ENCODE assay signal across 23 mouse cellular contexts in genomic region chr7:128793464-128793863, GRCm38 (mm10). TPM values are rescaled to one million over a fixed set of nuclear protein-coding genes. Genes with fewer than 3 reads are reported as not detected.
DNase-seq lines count a peak whose midpoint lies in the region; ATAC-seq and TF ChIP-seq lines count a peak whose summit lies in the region.
"Had no signal": no experiment of that assay in that cellular context is flagged by ENCODE, and none has a peak within 500 bp of the region (broad histone marks: within the 10 kb centered on the region; RNA-seq: fewer than 3 reads in every experiment).

No protein-coding gene starts in this region.

- H3K79me2 ChIP-seq in C2C12 (ENCODE audit: control insufficient read depth, insufficient read depth) (no peaks in the 10 kb centered on the region), myocyte (ENCODE audit: control insufficient read depth, insufficient read depth) (no peaks in the 10 kb centered on the region)

- no peaks in the 10 kb centered on the region for H3K79me3 ChIP-seq in C2C12 (ENCODE audit: low read depth)

- no peaks in the 10 kb centered on the region for H3K9me3 ChIP-seq in embryonic facial prominence, embryonic 14.5 days (ENCODE audit: control insufficient read depth, low read length)
- no peaks in the 10 kb centered on the region for H3K9me3 ChIP-seq in embryonic facial prominence, embryonic 10.5 days
- no peaks in the 10 kb centered on the region for H3K9me3 ChIP-seq in kidney, postnatal 0 days (replicated peaks; ENCODE audit: low read length)
- H3K9me3 ChIP-seq: embryonic facial prominence, embryonic 12.5 days; forebrain, embryonic 13.5 days; G1E; hindbrain, embryonic 12.5 days; hindbrain, embryonic 15.5 days had no signal

- no peak for TF ChIP-seq POLR2A in myocyte (IDR thresholded peaks at IDR 0.05; ENCODE audit: insufficient read length, low read depth)

- no peak overlapping the region for H3K4me3 ChIP-seq in embryonic facial prominence, embryonic 14.5 days (ENCODE audit: low read depth, low read length)
- H3K4me3 ChIP-seq in embryonic facial prominence, embryonic 10.5 days: no peak overlapping the region
- H3K4me3 ChIP-seq in kidney, postnatal 0 days (replicated peaks; ENCODE audit: low read depth, low read length): no peak overlapping the region
- no peak overlapping the region for H3K4me3 ChIP-seq in C2C12 (ENCODE audit: insufficient read depth, poor library complexity, severe bottlenecking)
- H3K4me3 ChIP-seq in myocyte: no peak overlapping the region
- H3K4me3 ChIP-seq: embryonic facial prominence, embryonic 12.5 days; erythroblast, embryonic 14.5 days; forebrain, embryonic 13.5 days; gastrocnemius, adult 2 months; hindbrain, embryonic 12.5 days; hindbrain, embryonic 15.5 days had no signal

- H3K27ac ChIP-seq in embryonic facial prominence, embryonic 14.5 days (replicated peaks; ENCODE audit: low read depth, low read length): no peak overlapping the region
- H3K27ac ChIP-seq in embryonic facial prominence, embryonic 10.5 days (replicated peaks): no peak overlapping the region
- H3K27ac ChIP-seq in kidney, postnatal 0 days: no peak overlapping the region
- H3K27ac ChIP-seq: embryonic facial prominence, embryonic 12.5 days; forebrain, embryonic 13.5 days; gastrocnemius, adult 2 months; hindbrain, embryonic 12.5 days; hindbrain, embryonic 15.5 days had no signal

- WGBS in embryonic facial prominence, embryonic 14.5 days: 64% methylated on average over 4 of the region's 4 CpGs
- 83% methylated on average over 4 of the region's 4 CpGs for WGBS in embryonic facial prominence, embryonic 10.5 days
- WGBS in kidney, postnatal 0 days: 65% methylated on average over 4 of the region's 4 CpGs

- no peak overlapping the region for H3ac ChIP-seq in C2C12 (ENCODE audit: control insufficient read depth, insufficient read length, low read depth)
- H3ac ChIP-seq in myocyte (ENCODE audit: control insufficient read depth, insufficient read length): no peak overlapping the region

- no peaks in the 10 kb centered on the region for H3K4me1 ChIP-seq in embryonic facial prominence, embryonic 14.5 days (ENCODE audit: control insufficient read depth, insufficient read depth, low read length)
- H3K4me1 ChIP-seq in embryonic facial prominence, embryonic 10.5 days: no peaks in the 10 kb centered on the region
- H3K4me1 ChIP-seq in kidney, postnatal 0 days (replicated peaks; ENCODE audit: insufficient read depth, low read length): no peaks in the 10 kb centered on the region
- H3K4me1 ChIP-seq: embryonic facial prominence, embryonic 12.5 days; forebrain, embryonic 13.5 days; hindbrain, embryonic 12.5 days; hindbrain, embryonic 15.5 days had no signal

- no peaks in the 10 kb centered on the region for H3K27me3 ChIP-seq in embryonic facial prominence, embryonic 14.5 days (replicated peaks; ENCODE audit: control insufficient read depth, insufficient read depth, low read length)
- no peaks in the 10 kb centered on the region for H3K27me3 ChIP-seq in embryonic facial prominence, embryonic 10.5 days (replicated peaks; ENCODE audit: low read depth, poor library complexity, severe bottlenecking)
- no peaks in the 10 kb centered on the region for H3K27me3 ChIP-seq in kidney, postnatal 0 days (ENCODE audit: insufficient read depth, low read length)
- H3K27me3 ChIP-seq in C2C12 (ENCODE audit: control insufficient read depth, insufficient read depth, insufficient read length): peaks cover 4% of the 10 kb centered on the region
- no peaks in the 10 kb centered on the region for H3K27me3 ChIP-seq in myocyte (ENCODE audit: control insufficient read depth, insufficient read depth, insufficient read length)
- H3K27me3 ChIP-seq: embryonic facial prominence, embryonic 12.5 days; forebrain, embryonic 13.5 days; hindbrain, embryonic 12.5 days; hindbrain, embryonic 15.5 days had no signal

- no peak overlapping the region for H3K4me2 ChIP-seq in embryonic facial prominence, embryonic 14.5 days (ENCODE audit: low read depth, low read length)
- no peak overlapping the region for H3K4me2 ChIP-seq in kidney, postnatal 0 days (ENCODE audit: low read length)
- H3K4me2 ChIP-seq in myocyte (ENCODE audit: low read depth): peak overlapping the region; percentile 24
- H3K4me2 ChIP-seq: embryonic facial prominence, embryonic 12.5 days; forebrain, embryonic 13.5 days; heart, embryonic 11.5 days; hindbrain, embryonic 12.5 days; hindbrain, embryonic 15.5 days had no signal

- no peak for TF ChIP-seq CTCF in kidney, postnatal 0 days (IDR thresholded peaks at IDR 0.05; ENCODE audit: low read depth)
- TF ChIP-seq CTCF in C2C12 (IDR thresholded peaks at IDR 0.05; ENCODE audit: control insufficient read depth, insufficient read depth, insufficient read length): no peak

- no peaks in the 10 kb centered on the region for H3K36me3 ChIP-seq in embryonic facial prominence, embryonic 14.5 days (ENCODE audit: control insufficient read depth, insufficient read depth, low read length)
- H3K36me3 ChIP-seq in embryonic facial prominence, embryonic 10.5 days (replicated peaks): no peaks in the 10 kb centered on the region
- no peaks in the 10 kb centered on the region for H3K36me3 ChIP-seq in kidney, postnatal 0 days (ENCODE audit: insufficient read depth, low read length)
- no peaks in the 10 kb centered on the region for H3K36me3 ChIP-seq in C2C12 (ENCODE audit: control insufficient read depth, insufficient read depth)
- no peaks in the 10 kb centered on the region for H3K36me3 ChIP-seq in myocyte (ENCODE audit: control insufficient read depth, insufficient read depth)
- H3K36me3 ChIP-seq: embryonic facial prominence, embryonic 12.5 days; G1E; hindbrain, embryonic 12.5 days; hindbrain, embryonic 15.5 days had no signal

- ATAC-seq in embryonic facial prominence, embryonic 14.5 days (ENCODE audit: low read depth): no peak
- ATAC-seq in kidney, postnatal 0 days (replicated peaks; ENCODE audit: low FRiP score, low read depth): no peak
- ATAC-seq: forebrain, embryonic 13.5 days; forebrain, embryonic 16.5 days had no signal

- DNase-seq in embryonic facial prominence, embryonic 14.5 days (ENCODE audit: low spot score): peak; percentile 2
- no peak for DNase-seq in embryonic facial prominence, embryonic 10.5 days (ENCODE audit: low spot score)
- peak; percentile 52 for DNase-seq in kidney, postnatal 0 days (ENCODE audit: low spot score)
- no peak for DNase-seq in kidney, postnatal 14 days
- no peak for DNase-seq in thymus, adult 18-20 months
- DNase-seq: adrenal gland, adult 8-10 months; adrenal gland, postnatal 25 days; cerebellum, adult 18-20 months; cerebellum, adult 9-10 months; cerebellum, postnatal 14 days; gastrocnemius, adult 2 months; gastrocnemius, postnatal 14 days; heart, adult 11 months had no signal

- H3K9ac ChIP-seq in embryonic facial prominence, embryonic 14.5 days (ENCODE audit: low read depth, low read length): no peak overlapping the region
- H3K9ac ChIP-seq in kidney, postnatal 0 days (ENCODE audit: low read depth, low read length): no peak overlapping the region
- H3K9ac ChIP-seq: embryonic facial prominence, embryonic 12.5 days; forebrain, embryonic 13.5 days; hindbrain, embryonic 12.5 days; hindbrain, embryonic 15.5 days had no signal

TF ChIP-seq in C2C12, 6 proteins besides CTCF, POLR2A, EP300 and RAD21:
- TF ChIP-seq CEBPB (IDR thresholded peaks at IDR 0.05; ENCODE audit: low read depth) (no peak), USF1 (IDR thresholded peaks at IDR 0.05; ENCODE audit: low read depth) (peak; percentile 18)
TF ChIP-seq in C2C12: peak in this region for 1.

TF ChIP-seq in myocyte, 11 proteins besides CTCF, POLR2A, EP300 and RAD21:
- TF ChIP-seq USF1 (IDR thresholded peaks at IDR 0.05; ENCODE audit: low read depth): peak; percentile 56
- TF ChIP-seq CEBPB (IDR thresholded peaks at IDR 0.05; ENCODE audit: insufficient read depth, poor library complexity, severe bottlenecking): no peak

RNA-seq across cellular contexts. Expression of gene Sec23ip, which starts 48.7 kb away (rescaled TPM):
- polyA plus RNA-seq in embryonic facial prominence, embryonic 14.5 days (2014; fragmentation: Nextera tagmentation; extraction: Ambion mirVana): 37.5 and 37.7 TPM in 2 replicates
- 39.1 and 41.7 TPM in 2 replicates for polyA plus RNA-seq in embryonic facial prominence, embryonic 10.5 days (2016; fragmentation: Nextera tagmentation; extraction: Ambion mirVana)
- 26.0 and 29.6 TPM in 2 replicates for polyA plus RNA-seq in kidney, postnatal 0 days (2015; fragmentation: Nextera tagmentation; extraction: Ambion mirVana)
- 21.2 TPM for polyA plus RNA-seq in C2C12 (2012; fragmentation: generic; extraction: Trizol)
- 19.2 TPM for polyA plus RNA-seq in myocyte (2012; fragmentation: generic; extraction: Trizol)

RNA-seq across cellular contexts. Expression of gene Mcmbp, which starts 53.2 kb away (rescaled TPM):
- polyA plus RNA-seq in embryonic facial prominence, embryonic 14.5 days (2014; fragmentation: Nextera tagmentation; extraction: Ambion mirVana): 57.9 and 62.9 TPM in 2 replicates
- polyA plus RNA-seq in embryonic facial prominence, embryonic 10.5 days (2016; fragmentation: Nextera tagmentation; extraction: Ambion mirVana): 84.3 and 88.7 TPM in 2 replicates
- polyA plus RNA-seq in kidney, postnatal 0 days (2015; fragmentation: Nextera tagmentation; extraction: Ambion mirVana): 52.5 and 53.7 TPM in 2 replicates
- polyA plus RNA-seq in C2C12 (2012; fragmentation: generic; extraction: Trizol): 24.3 TPM
- 14.5 TPM for polyA plus RNA-seq in myocyte (2012; fragmentation: generic; extraction: Trizol)

Comparison
In these comparisons a context has a peak if more than half of its experiments do, and no peak if none do; other contexts are left out.
1. DNase-seq: peak in embryonic facial prominence, embryonic 14.5 days (single experiment) and kidney, postnatal 0 days (single experiment); none in embryonic facial prominence, embryonic 10.5 days (single experiment), kidney, postnatal 14 days (single experiment) and thymus, adult 18-20 months (0 of 2).